Mouse (Mus musculus) kidney, adult 2 months (tissue): ENCODE results near the gene Ska3. TPM values are rescaled to one million over a fixed set of nuclear protein-coding genes. Genes with fewer than 3 reads are reported as not detected.

Source experiments
- DNase-seq: peaks from one replicate; pipeline ENCODE4 v3.0.0; 2021
- H3K27ac ChIP-seq: fragments of 200-500 bp; 2 replicates; pipeline ENCODE4 v1.5.1; 2012; ENCODE audit warnings: low read depth, low read length, control low read depth, inconsistent platforms; ENCODE audit not compliant: insufficient read depth
- H3K27me3 ChIP-seq: fragments of 200-500 bp; replicated peaks from 2 replicates; pipeline ENCODE4 v1.6.1; 2012; ENCODE audit warnings: mild to moderate bottlenecking, moderate library complexity, low read length, inconsistent platforms; ENCODE audit not compliant: control insufficient read depth, insufficient read depth
- H3K36me3 ChIP-seq: fragments of 200-500 bp; 2 replicates; pipeline ENCODE4 v1.6.1; 2012; ENCODE audit warnings: mild to moderate bottlenecking, moderate library complexity, low read length, inconsistent platforms; ENCODE audit not compliant: control insufficient read depth, insufficient read depth
- H3K4me1 ChIP-seq: fragments of 200-500 bp; 2 replicates; pipeline ENCODE4 v1.6.1; 2011; ENCODE audit warnings: low read length; ENCODE audit not compliant: control insufficient read depth, insufficient read depth
- H3K4me3 ChIP-seq: fragments of 200-500 bp; 2 replicates; pipeline ENCODE4 v1.5.1; 2011; ENCODE audit warnings: mild to moderate bottlenecking, low read depth, low read length, control low read depth; ENCODE audit not compliant: insufficient read depth
- CTCF ChIP-seq: fragments of 200-500 bp; conservative IDR thresholded peaks from 2 replicates; pipeline ENCODE4 v1.5.1; 2011; ENCODE audit warnings: low read depth, mild to moderate bottlenecking, control low read depth, low read length, moderate library complexity, mixed read lengths; ENCODE audit not compliant: insufficient read depth, insufficient read length
- POLR2A ChIP-seq: fragments of 200-500 bp; IDR thresholded peaks from one replicate; pipeline ENCODE4 v1.6.1; 2011; ENCODE audit warnings: low read depth, low read length, control low read depth
- WGBS: fragments of 180-500 bp; shearing (Covaris S2); methylation state at CpG from one replicate; pipeline ENCODE4 v1.1.7; 2018; 5-methylcytosine and 5-hydroxymethylcytosine counted together
- polyA plus RNA-seq: library from polyadenylated mRNA; depleted of rRNA; stranded (reverse); fragments of >200 nt; gene quantifications from 2 replicates; pipeline ENCODE4 v1.2.3, GENCODE M21; 2012

Ska3 gene
- polyA plus RNA-seq, 1 experiment, result 0.09 TPM

- Histone ChIP-seq H3K4me3 (no peak overlapping the region), H3K36me3 (no peaks in the 10 kb centered on the region), H3K27me3 (no peaks in the 10 kb centered on the region), H3K27ac (no peak overlapping the region), H3K4me1 (no peaks in the 10 kb centered on the region)
- no peak for TF ChIP-seq POLR2A
- whole genome bisulfite sequencing, result 79% methylated on average over 4 of the region's 4 CpGs
- DNase-seq, result no peak
Observed at GRCm38 (mm10) chr14:57791171-57791570, 34.8 kb downstream of the Ska3 start.

GRCm38 (mm10) chr14:57789759-57790158 lies 36.2 kb downstream of the Ska3 start:
- 89% methylated on average over 9 of the region's 9 CpGs for WGBS
- H3K27me3 ChIP-seq, result no peaks in the 10 kb centered on the region
- H3K4me1 ChIP-seq, result no peaks in the 10 kb centered on the region

DNA sequence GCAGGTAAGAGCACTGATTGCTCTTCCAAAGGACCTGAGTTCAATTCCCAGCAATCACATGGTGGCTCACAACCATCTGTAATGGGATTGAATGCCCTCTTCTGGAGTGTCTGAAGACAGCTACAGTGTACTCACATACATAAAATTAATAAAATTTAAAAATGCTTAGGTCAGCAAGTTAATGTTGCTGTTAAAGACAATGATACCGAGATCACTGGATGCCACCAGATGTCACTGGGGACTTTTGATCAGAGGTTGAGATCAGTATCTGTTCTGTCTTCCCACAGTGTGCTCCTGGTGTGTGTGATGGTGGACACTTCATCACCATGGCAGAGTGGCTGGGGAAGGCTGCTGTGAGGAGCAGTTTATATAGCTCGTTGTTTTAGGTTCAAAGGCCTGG lies 36.7 kb downstream of the Ska3 start:
- WGBS, result 70% methylated on average over 2 of the region's 2 CpGs
- TF ChIP-seq CTCF (no peak), POLR2A (no peak)
- H3K27me3 ChIP-seq, result no peaks in the 10 kb centered on the region
- no peak for DNase-seq
- H3K36me3 ChIP-seq, result no peaks in the 10 kb centered on the region
- no peak overlapping the region for H3K27ac ChIP-seq
- H3K4me1 ChIP-seq, result no peaks in the 10 kb centered on the region
- no peak overlapping the region for H3K4me3 ChIP-seq

More at GRCm38 (mm10) chr14:57789759-57790158, 36.2 kb downstream of the Ska3 start:
- DNase-seq, result no peak
- no peak overlapping the region for H3K4me3 ChIP-seq
- TF ChIP-seq POLR2A, result no peak
- no peaks in the 10 kb centered on the region for H3K36me3 ChIP-seq
- no peak overlapping the region for H3K27ac ChIP-seq

DNA sequence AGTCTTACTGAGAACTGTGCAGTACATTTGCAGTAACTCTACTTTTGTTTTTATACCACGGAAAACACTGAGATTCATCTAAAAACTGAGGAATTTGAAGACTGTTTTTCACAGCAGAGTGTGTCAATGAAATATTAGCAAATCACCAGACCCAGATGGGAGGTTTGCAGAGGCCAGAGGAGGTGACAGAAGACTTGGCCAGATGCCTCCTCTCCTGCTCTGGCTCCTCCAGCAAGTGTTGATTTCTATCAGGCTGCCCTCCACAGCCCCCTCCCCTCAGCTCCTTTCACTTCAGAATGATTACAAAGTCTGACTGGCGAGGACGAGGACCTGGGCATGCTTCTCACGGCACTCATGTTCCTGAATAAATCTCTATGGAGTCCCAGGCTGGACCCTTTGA lies 38.6 kb downstream of the Ska3 start:
- H3K27ac ChIP-seq, result no peak overlapping the region
- no peak for DNase-seq
- H3K27me3 ChIP-seq, result no peaks in the 10 kb centered on the region
- 70% methylated on average over 4 of the region's 4 CpGs for WGBS
- no peaks in the 10 kb centered on the region for H3K36me3 ChIP-seq
- no peaks in the 10 kb centered on the region for H3K4me1 ChIP-seq
- TF ChIP-seq CTCF (no peak), POLR2A (no peak)
- no peak overlapping the region for H3K4me3 ChIP-seq

DNA sequence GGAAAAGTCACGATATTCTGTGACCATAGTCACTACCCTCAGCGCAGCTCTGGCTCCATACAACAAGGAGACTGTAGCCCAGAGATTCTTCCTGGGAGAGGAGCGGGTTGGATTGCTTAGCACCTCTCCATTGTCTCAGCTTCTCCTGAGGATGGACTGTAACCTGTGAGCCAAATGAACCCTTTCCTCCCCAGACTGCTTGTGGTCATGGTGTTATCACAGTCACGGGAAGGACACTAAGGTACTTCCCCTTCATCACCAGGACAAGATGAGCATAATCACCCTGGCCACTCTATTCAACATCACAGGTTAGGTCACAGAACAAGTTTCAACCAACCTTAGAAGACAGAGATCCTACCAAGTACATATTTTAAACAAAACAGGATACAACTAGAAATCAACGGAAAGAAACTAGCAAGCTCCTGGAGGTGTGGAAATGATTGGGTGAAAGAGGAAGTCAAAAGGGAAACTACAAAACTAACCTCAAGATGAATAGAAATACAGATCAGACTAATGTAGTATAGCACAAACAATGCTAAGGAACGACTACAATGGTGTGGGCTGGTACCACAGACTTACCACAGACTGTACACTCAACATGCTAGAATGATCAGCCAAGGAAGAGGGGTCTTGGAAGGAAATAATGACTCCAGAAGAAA lies 53.7 kb downstream of the Ska3 start:
- Histone ChIP-seq H3K27ac (no peak overlapping the region), H3K27me3 (no peaks in the 10 kb centered on the region; the same call in 1 of the 2 replicates), H3K4me1 (no peaks in the 10 kb centered on the region), H3K36me3 (no peaks in the 10 kb centered on the region), H3K4me3 (no peak overlapping the region)
- TF ChIP-seq POLR2A (no peak), CTCF (no peak)
- DNase-seq, result no peak
- WGBS, result 85% methylated on average over 6 of the region's 6 CpGs

GRCm38 (mm10) chr14:57769102-57769501 lies 56.9 kb downstream of the Ska3 start:
- peak; percentile 10 for DNase-seq

GRCm38 (mm10) chr14:57760447-57761412 lies 65.3 kb downstream of the Ska3 start:
- DNase-seq, result peak; percentile 43
- 54% methylated on average over 10 of the region's 10 CpGs for WGBS
- Histone ChIP-seq H3K4me1 (peaks cover 6% of the 10 kb centered on the region; the same call in 1 of the 2 replicates), H3K36me3 (no peaks in the 10 kb centered on the region), H3K27me3 (no peaks in the 10 kb centered on the region), H3K27ac (peak overlapping the region; percentile 25; the same call in 1 of the 2 replicates), H3K4me3 (no peak overlapping the region)
- TF ChIP-seq POLR2A (no peak), CTCF (no peak)

More at GRCm38 (mm10) chr14:57769102-57769501, 56.9 kb downstream of the Ska3 start:
- Histone ChIP-seq H3K27me3 (no peaks in the 10 kb centered on the region; the same call in 1 of the 2 replicates), H3K36me3 (no peaks in the 10 kb centered on the region), H3K4me3 (no peak overlapping the region), H3K4me1 (no peaks in the 10 kb centered on the region), H3K27ac (no peak overlapping the region; the same call in 1 of the 2 replicates)
- TF ChIP-seq POLR2A, result no peak
- TF ChIP-seq CTCF, result no peak
- WGBS, result 70% methylated on average over 5 of the region's 5 CpGs
